Mouse (Mus musculus) lung, embryonic 14.5 days (tissue): ENCODE measurements around the gene Pacsin3. TPM values are rescaled to one million over a fixed set of nuclear protein-coding genes. Genes with fewer than 3 reads are reported as not detected.

Experiments used
- ATAC-seq: fragments of 200-750 bp; cut with Nextera tagmentation; 2 replicates; pipeline ENCODE4 v1.8.0; 2017; ENCODE audit warnings: mild to moderate bottlenecking, moderate TSS enrichment, moderate library complexity; ENCODE audit not compliant: insufficient read depth
- DNase-seq: peaks from one replicate; pipeline ENCODE4 v3.0.0-alpha.2; 2015
- H3K27ac ChIP-seq: fragments of 300-500 bp; sonication (generic); 2 replicates; pipeline ENCODE4 v1.5.1; 2014; ENCODE audit warnings: low read depth, mild to moderate bottlenecking, moderate library complexity
- H3K27me3 ChIP-seq: fragments of 300-500 bp; sonication (generic); 2 replicates; pipeline ENCODE4 v1.6.1; 2014; ENCODE audit warnings: low read length, control low read depth; ENCODE audit not compliant: insufficient read depth
- H3K36me3 ChIP-seq: fragments of 300-500 bp; sonication (generic); 2 replicates; pipeline ENCODE4 v1.6.1; 2014; ENCODE audit warnings: control low read depth; ENCODE audit not compliant: insufficient read depth
- H3K4me1 ChIP-seq: fragments of 300-500 bp; sonication (generic); 2 replicates; pipeline ENCODE4 v1.6.1; 2014; ENCODE audit warnings: antibody characterized with exemption, control low read depth; ENCODE audit not compliant: insufficient read depth
- H3K4me2 ChIP-seq: fragments of 300-500 bp; sonication (generic); 2 replicates; pipeline ENCODE4 v1.6.1; 2014; ENCODE audit warnings: mild to moderate bottlenecking
- H3K4me3 ChIP-seq: fragments of 300-500 bp; sonication (generic); 2 replicates; pipeline ENCODE4 v1.5.1; 2014; ENCODE audit warnings: low read depth, low read length
- H3K9ac ChIP-seq: fragments of 300-500 bp; sonication (generic); 2 replicates; pipeline ENCODE4 v1.6.1; 2014
- H3K9me3 ChIP-seq: fragments of 300-500 bp; sonication (generic); 2 replicates; pipeline ENCODE4 v1.6.1; 2016; ENCODE audit warnings: low read depth, low read length, control low read depth
- CTCF ChIP-seq: IDR thresholded peaks from 2 replicates; pipeline ENCODE4 v1.5.1; 2016; ENCODE audit warnings: antibody characterized with exemption, low read depth
- WGBS: fragments of 180-500 bp; shearing (Covaris S2); extraction: QIAGEN DNeasy Blood & Tissue Kit; methylation state at CpG from one replicate; pipeline ENCODE4 v1.1.7; 2014; 5-methylcytosine and 5-hydroxymethylcytosine counted together
- polyA plus RNA-seq: library from polyadenylated mRNA; unstranded; fragments of >200 nt; fragmentation: Nextera tagmentation; extraction: Ambion mirVana; gene quantifications from 2 replicates; pipeline ENCODE4 v1.2.1, GENCODE M21; 2014

Pacsin3 gene
- polyA plus RNA-seq, 1 experiment from 2014 or later, result 46.9 TPM

GRCm38 (mm10) chr2:91259493-91259892, 3.7 kb downstream of the Pacsin3 start:
- TF ChIP-seq CTCF, result no peak
- DNase-seq (no peak), ATAC-seq (no peak)
- H3K4me2 ChIP-seq, result no peak overlapping the region
- H3K27ac ChIP-seq, result no peak overlapping the region
- H3K9me3 ChIP-seq, result no peaks in the 10 kb centered on the region
- H3K27me3 ChIP-seq, result peaks cover 21% of the 10 kb centered on the region
- peaks cover 43% of the 10 kb centered on the region for H3K36me3 ChIP-seq
- H3K9ac ChIP-seq, result no peak overlapping the region
- no peak overlapping the region for H3K4me3 ChIP-seq
- WGBS, result 97% methylated on average over 1 of the region's 1 CpGs
- peaks cover 9% of the 10 kb centered on the region; the same call in 1 of the 2 replicates for H3K4me1 ChIP-seq

- H3K27ac ChIP-seq, result peak overlapping the region; percentile 94
- ATAC-seq (no peak), DNase-seq (no peak)
- WGBS, result 82% methylated on average over 17 of the region's 17 CpGs
- peak overlapping the region; percentile 80 for H3K4me3 ChIP-seq
- H3K4me1 ChIP-seq, result peaks cover 9% of the 10 kb centered on the region
- no peak for TF ChIP-seq CTCF
- H3K27me3 ChIP-seq, result no peaks in the 10 kb centered on the region
- no peaks in the 10 kb centered on the region for H3K9me3 ChIP-seq
- peaks cover 69% of the 10 kb centered on the region for H3K36me3 ChIP-seq
- H3K4me2 ChIP-seq, result peak overlapping the region; percentile 71
- peak overlapping the region; percentile 62 for H3K9ac ChIP-seq
These were observed 8.2 kb downstream of the Pacsin3 start for GRCm38 (mm10) chr2:91263692-91264660.

GRCm38 (mm10) chr2:91264711-91265681, 9.2 kb downstream of the Pacsin3 start, which contains the start of gene Arfgap2:
Gene Arfgap2, plus strand, starts transcription at chr2:91264974.
- no peaks in the 10 kb centered on the region for H3K9me3 ChIP-seq
- H3K9ac ChIP-seq, result peak within 1 kb of the TSS; percentile 95
- peaks cover 9% of the 10 kb centered on the region for H3K4me1 ChIP-seq
- peak within 1 kb of the TSS; percentile 94 for H3K27ac ChIP-seq
- TF ChIP-seq CTCF, result no peak
- peak; percentile 99 for ATAC-seq
- DNase-seq, result peak; percentile 99
- H3K4me2 ChIP-seq, result peak within 1 kb of the TSS; percentile 87
- no peaks in the 10 kb centered on the region for H3K27me3 ChIP-seq
- H3K4me3 ChIP-seq, result peak within 1 kb of the TSS; percentile 80
- WGBS, result under 1% methylated on average over 72 of the region's 72 CpGs
- H3K36me3 ChIP-seq, result peaks cover 78% of the 10 kb centered on the region

GRCm38 (mm10) chr2:91268042-91268441, 12.3 kb downstream of the Pacsin3 start:
- no peak overlapping the region for H3K4me2 ChIP-seq
- ATAC-seq (no peak), DNase-seq (no peak)
- no peak for TF ChIP-seq CTCF
- no peaks in the 10 kb centered on the region for H3K27me3 ChIP-seq
- peaks cover 9% of the 10 kb centered on the region for H3K4me1 ChIP-seq
- H3K36me3 ChIP-seq, result peaks cover 80% of the 10 kb centered on the region
- no peaks in the 10 kb centered on the region for H3K9me3 ChIP-seq
- 99% methylated on average over 3 of the region's 3 CpGs for WGBS
- H3K9ac ChIP-seq, result no peak overlapping the region
- H3K27ac ChIP-seq, result no peak overlapping the region
- no peak overlapping the region for H3K4me3 ChIP-seq

GRCm38 (mm10) chr2:91268706-91269105, 13.0 kb downstream of the Pacsin3 start:
- peaks cover 9% of the 10 kb centered on the region for H3K4me1 ChIP-seq
- H3K36me3 ChIP-seq, result peaks cover 80% of the 10 kb centered on the region
- no peak for DNase-seq
- H3K9me3 ChIP-seq, result no peaks in the 10 kb centered on the region
- H3K4me3 ChIP-seq, result no peak overlapping the region
- no peaks in the 10 kb centered on the region for H3K27me3 ChIP-seq
- ATAC-seq, result no peak
- no peak for TF ChIP-seq CTCF
- H3K9ac ChIP-seq, result no peak overlapping the region
- H3K27ac ChIP-seq, result no peak overlapping the region
- 60% methylated on average over 2 of the region's 2 CpGs for WGBS
- H3K4me2 ChIP-seq, result no peak overlapping the region

- Histone ChIP-seq H3K36me3 (peaks cover 83% of the 10 kb centered on the region), H3K4me1 (peaks cover 4% of the 10 kb centered on the region; the same call in 1 of the 2 replicates), H3K27me3 (no peaks in the 10 kb centered on the region), H3K9me3 (no peaks in the 10 kb centered on the region), H3K9ac (no peak overlapping the region), H3K27ac (no peak overlapping the region), H3K4me2 (no peak overlapping the region), H3K4me3 (no peak overlapping the region)
- ATAC-seq (no peak), DNase-seq (no peak)
- WGBS, result 94% methylated on average over 8 of the region's 8 CpGs
- TF ChIP-seq CTCF, result no peak
These were observed 14.0 kb downstream of the Pacsin3 start for GRCm38 (mm10) chr2:91269687-91270133.
